Mouse (Mus musculus) fat pad, adult 2 months (tissue): ENCODE results near the gene Swi5.

Source experiments
- DNase-seq: peaks from one replicate; pipeline ENCODE4 v3.0.0-alpha.2; 2011; ENCODE audit warnings: low read depth, low spot score; ENCODE audit errors: extremely low read depth

Swi5 gene

DNA sequence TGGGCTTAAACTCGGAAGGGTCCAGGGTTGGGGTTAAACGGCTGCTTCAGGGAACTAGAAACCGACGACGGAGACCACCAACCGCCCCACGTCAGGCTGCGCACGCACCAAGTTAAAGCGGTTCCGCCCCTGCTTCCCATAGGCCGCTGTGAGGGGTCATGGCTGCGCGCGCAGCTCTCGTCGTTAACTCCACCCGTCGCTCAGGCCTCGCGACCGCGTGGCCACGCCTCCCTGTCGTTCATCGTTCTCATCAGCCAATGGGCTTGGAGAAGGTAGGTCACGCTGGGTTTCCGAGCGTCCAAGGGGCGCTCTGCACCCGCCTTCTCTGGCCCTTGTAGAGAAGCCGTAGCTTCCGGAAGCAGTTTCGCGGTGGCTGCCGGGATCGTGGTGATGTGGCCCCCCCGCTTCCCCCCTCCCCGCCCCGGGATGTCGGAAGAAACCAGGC, at the start of gene Swi5:
TSS of gene Swi5 (minus strand) at position 153 of the 445 bp plus-strand sequence.
- DNase-seq, result peak; percentile 89

- DNase-seq, result no peak
Measured at GRCm38 (mm10) chr2:32335888-32336287, 48.0 kb upstream of the Swi5 start.

GRCm38 (mm10) chr2:32332159-32332558, 44.3 kb upstream of the Swi5 start:
- no peak for DNase-seq

GRCm38 (mm10) chr2:32329531-32329930, 41.7 kb upstream of the Swi5 start:
- no peak for DNase-seq

DNA sequence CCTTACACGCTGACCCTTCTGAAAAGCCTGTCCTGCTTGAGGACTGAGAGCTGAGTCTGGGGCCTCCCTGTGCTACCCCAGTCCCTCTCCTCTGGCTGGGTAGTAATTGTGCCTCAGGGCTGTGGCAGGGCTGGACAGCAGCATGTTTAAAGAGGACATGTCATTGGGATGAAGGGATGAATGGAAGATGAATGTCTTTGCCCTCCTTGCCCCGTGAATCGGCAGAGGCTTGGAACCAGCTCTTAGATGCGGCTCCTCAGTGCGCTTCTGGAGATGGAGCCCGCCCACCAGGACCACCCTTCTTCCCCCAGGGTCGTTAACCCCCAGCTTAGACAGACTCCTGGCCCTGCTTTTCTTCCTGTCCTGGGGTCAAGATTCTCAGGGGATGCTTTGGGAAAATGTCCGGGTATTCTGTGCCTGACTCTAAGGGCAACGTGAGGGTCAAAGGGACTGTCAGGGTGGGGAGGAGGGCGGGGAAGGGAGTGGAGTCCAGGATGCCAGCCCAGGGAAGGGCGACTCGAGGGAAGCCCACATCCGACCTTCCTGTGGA, 41.1 kb upstream of the Swi5 start:
- no peak for DNase-seq

DNA sequence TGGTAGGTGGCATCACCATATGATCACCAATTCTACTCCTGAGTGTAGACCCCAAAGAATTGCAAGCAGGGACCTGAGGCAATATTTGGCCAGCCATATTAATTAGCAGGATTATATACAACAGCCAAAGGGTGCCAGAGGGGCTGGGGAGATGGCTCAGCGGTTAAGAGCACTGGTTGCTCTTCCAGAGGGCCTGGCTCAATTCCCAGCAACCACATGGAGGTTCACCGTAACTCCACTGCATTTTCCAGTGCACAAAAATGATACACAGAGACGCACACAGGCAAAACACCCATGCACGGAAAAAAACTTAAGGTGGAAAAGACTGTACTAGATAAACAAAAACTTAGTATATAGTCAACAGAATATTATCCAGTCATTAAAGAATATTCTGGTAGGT, 39.3 kb upstream of the Swi5 start:
- no peak for DNase-seq

DNA sequence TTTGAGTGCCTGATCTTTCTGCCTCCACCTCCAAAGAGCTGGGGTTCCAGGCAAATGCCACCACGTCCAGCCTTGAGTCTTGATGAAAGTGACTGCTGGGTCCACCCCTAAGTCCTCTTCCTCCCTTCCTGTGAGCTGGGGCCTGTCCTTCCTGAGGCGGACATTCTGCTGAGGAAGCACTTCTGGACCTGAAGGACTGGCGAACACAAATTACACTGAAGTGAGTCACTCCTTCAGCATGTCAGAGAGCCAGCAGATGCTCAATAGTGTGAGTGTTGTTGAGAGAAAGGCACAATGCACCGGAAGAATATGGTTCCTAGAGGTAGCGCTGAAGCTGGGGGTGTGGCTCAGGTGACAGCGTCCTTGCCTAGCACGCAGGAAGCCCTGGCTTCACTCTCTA, 37.5 kb upstream of the Swi5 start:
- no peak for DNase-seq

GRCm38 (mm10) chr2:32324322-32324721, 36.4 kb upstream of the Swi5 start:
- DNase-seq, result no peak

DNA sequence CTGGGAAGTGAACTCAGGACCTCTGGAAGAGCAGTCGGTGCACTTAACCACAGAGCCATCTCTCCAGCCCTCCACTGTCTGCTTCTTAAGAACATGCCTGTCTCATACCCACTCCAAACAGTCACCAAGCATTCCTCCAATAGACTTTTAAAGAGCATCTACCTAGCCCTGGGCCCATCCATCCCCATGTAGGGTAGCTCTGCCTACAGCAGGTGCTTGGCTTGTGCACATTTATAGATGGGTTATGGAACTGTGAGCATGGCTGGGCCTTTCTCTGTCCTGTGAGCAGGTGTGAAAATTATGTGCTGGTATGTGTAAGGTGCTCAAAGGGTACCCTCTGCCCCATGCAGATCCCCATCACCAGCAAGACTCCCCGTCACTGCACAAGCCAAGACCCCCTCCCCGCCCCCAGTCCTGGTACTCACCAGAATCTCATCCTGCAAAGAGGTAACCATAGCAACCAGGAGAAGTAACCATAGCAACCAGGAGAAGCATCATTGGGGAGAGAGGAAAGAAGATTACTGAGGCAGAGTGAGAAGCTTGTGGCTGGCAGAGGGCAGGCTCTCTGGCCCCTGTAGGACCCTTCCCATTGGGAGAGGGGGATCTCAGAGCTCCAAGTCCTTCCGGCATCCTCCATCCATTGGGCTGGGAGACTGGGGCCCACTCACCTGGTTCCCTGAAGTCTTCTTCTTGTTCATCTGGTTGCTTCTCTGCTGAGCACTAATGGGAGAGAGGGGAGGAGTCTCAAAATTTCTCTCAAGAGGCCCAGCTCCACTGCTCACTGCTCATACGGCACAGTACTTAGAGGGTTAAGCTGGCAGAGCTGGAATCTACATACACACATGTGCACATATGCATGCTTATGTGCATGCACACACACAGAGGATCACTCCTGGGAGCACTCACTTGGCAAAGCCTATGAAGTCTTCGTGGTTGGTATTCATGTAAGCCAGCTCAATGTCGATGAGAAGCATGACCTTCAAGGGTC, 35.2 kb upstream of the Swi5 start:
- no peak for DNase-seq

GRCm38 (mm10) chr2:32321591-32322298, 33.9 kb upstream of the Swi5 start:
- no peak for DNase-seq

DNA sequence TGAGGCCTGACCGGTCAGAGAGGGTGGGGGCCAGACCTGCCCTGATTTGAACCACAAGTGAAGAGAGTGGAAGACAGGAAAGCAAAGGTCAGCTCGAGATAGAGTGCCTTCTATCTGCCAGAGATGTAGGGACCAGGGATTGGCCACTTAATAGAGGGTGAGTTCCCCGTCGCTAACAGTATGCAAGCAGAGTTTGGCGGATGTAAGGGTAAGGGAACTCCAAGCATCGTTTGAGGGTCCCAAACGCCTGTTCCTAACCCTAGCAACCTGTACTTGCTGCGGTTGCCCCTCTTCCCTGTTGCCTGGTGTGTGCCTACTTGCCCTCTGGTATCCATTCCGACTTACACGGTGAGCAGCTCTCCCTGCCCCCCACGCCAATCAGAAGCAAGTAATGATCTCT, 32.8 kb upstream of the Swi5 start:
- DNase-seq, result no peak

GRCm38 (mm10) chr2:32319586-32320580, 32.0 kb upstream of the Swi5 start:
- no peak for DNase-seq

- no peak for DNase-seq
Measured at GRCm38 (mm10) chr2:32318709-32319585, 31.1 kb upstream of the Swi5 start.

DNA sequence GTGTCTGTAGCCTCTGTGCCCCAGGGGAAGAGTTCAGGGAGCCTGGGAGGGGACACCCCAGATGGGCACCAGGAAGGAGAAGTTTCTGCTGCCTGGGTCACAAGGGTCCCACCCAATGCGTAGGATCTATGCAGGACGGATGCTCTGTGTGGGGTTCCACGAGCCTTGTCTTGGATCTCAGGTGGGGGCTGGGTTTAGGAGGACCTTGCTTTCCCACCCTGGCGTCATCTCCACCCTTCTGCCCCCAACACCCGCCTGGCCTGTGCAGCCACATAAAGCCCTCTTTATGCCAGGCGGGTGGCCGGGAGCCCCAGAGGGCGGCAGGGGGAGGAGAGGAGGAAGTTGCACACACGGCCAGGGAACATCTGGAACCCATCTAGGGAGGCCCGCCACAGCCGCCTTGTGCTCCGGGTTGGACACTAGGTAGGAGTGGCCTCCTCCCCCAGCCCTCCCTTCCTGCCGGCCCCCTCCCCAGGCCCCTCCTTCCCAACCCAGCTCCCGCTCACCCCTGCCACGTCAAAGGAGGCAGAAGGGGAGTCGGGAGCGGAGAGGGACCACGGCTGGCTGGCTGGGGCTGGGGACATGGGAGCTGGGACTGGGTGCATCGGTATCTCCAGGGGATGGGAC, 30.0 kb upstream of the Swi5 start:
- no peak for DNase-seq

DNA sequence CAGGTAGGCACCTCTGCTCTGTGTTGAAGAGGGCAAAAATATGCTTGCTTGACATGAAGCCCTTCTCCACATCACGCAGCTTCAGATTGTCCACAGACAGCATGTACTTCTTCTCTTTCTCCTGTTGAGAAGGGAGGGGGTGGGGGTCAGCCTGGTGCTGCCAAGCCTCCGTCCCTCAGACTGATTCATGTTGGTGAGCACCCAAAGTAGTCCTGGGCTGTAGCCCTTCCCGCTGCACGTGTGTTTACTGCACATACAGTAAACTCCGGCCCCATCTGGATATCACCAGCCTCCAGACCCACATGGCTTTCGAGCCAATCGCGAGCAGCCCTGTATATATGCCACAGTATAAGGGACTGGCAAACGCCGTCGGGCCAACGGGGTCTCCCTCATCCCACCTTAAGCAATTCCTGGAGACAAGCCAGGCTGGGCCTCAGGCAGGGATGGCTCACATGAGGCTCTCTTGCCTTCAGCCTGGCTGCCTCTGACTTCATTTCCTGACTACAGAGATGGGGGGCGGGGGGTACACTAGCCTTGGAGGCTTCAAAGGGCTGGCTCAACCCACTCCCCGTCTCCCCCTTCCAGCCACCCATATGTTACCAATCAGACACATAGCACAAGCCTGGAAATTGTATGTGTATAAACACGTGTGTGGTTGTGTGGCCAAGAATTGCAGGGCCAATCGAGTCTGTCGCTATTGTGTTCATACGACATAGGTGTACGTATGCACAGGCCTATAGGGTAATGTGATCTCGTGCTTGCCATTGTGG, 29.2 kb upstream of the Swi5 start:
- no peak for DNase-seq

DNA sequence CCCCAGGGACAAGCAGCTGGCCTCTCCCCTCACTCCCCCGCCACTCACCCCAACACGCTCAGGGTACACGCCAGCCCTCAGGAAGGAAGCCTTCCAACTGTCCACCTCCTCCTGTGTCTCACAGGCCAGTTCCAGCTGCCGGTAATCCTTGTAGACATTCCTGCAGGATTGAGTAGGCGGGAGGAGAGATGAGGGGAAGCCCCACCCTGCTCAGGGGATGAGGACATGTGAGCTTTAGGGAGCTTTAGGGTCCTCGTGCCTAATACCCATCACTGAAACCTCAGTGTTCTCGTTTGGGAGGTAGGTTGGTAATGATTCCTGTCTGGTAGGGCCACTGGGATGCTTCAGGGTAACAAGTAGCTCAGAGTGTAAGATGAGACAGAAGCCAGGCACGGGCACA, 27.9 kb upstream of the Swi5 start:
- DNase-seq, result no peak

DNA sequence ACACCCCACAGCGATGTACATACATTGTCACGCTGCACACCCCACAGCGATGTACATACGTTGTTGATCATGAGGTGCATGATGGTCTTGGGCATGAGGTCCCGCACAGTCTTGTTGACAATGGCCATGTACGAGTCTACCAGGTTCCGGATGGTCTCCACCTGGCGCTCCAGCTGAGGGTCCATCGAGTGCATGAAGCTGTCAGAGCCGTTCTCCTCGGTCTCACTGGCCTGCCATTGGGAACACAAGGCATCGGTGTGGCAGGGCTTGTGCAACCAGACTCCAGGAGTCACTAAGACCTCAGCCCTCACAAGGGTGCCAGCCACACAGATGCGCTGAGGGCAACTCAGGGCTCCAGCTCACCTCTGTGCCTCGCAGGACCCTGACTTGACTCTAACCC, 27.0 kb upstream of the Swi5 start:
- DNase-seq, result no peak

GRCm38 (mm10) chr2:32312318-32312964, 24.6 kb upstream of the Swi5 start:
- no peak for DNase-seq
